Mouse (Mus musculus): Measurements from ENCODE around the gene Tifa. TPM values are rescaled to one million over a fixed set of nuclear protein-coding genes. Genes with fewer than 3 reads are reported as not detected.
"Not testable (repeated sequence)": the region's sequence is repeated elsewhere in the genome, so short reads cannot be mapped to it uniquely, and the experiment has no call there.

Tifa gene
- total and polyA plus RNA-seq, 2 experiments, result 12.5 to 24.8 TPM

DNA sequence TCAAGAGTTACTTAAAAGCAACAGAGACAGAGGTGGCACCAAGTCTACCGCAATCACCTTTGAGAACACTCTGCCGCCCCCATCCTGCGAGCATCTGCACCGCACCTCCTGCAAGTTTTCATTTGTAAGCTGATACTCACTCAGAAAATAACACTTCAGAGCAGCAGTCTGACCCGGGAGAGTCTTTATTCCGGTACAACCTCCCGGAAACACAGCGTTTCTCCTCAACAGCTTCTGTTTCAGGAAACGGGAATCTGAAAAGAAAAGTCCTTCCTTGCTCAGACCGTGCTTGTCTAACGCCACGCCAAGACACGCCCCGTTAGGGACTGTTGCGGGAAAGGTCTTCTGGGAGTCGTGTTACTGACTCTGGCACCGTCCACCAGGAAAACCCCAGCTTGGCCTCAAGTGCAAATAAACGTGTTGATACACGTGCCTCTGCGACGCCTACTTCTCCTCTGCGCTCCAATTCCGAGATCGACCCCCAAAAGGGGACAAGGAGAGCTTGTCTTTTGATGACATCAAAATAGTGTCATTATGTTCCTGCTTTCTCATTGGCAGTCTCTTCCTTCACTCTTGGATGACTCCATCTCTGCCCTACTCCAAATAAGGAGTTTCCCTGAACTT, 9.5 kb upstream of the Tifa start, which contains the start of gene Alpk1:
Alpk1 (minus strand) TSS at position 507 of the 624 bp plus-strand sequence.
- Histone ChIP-seq H3K4me1 (ENCODE audit: control insufficient read depth, insufficient read depth, low read length) (no peaks in the 10 kb centered on the region), H3K4me3 (ENCODE audit: insufficient read depth, low read depth, low read length) (peak within 1 kb of the TSS; percentile 34), H3K9ac (ENCODE audit: low read depth, low read length) (peak within 1 kb of the TSS; percentile 24), H3K27me3 (ENCODE audit: control insufficient read depth, insufficient read depth, low read length) (no peaks in the 10 kb centered on the region), H3K27ac (replicated peaks; ENCODE audit: insufficient read depth, low read depth, low read length) (peak within 1 kb of the TSS; percentile 28), H3K79me2 (ENCODE audit: control insufficient read depth, insufficient read depth, low read length) (no peaks in the 10 kb centered on the region), H3K36me3 (ENCODE audit: control insufficient read depth, insufficient read depth, low read length) (no peaks in the 10 kb centered on the region)
- peak; percentile 77 for DNase-seq (ENCODE audit: extremely low read depth, low read depth, low spot score)
- WGBS, result 1% methylated on average over 24 of the region's 24 CpGs
- no peak for TF ChIP-seq POLR2A (IDR thresholded peaks at IDR 0.05; ENCODE audit: extremely low read depth, insufficient read depth, low read length)
- peak; percentile 71 for TF ChIP-seq CTCF (IDR thresholded peaks at IDR 0.05; ENCODE audit: low read depth, low read length)

- DNase-seq (ENCODE audit: extremely low read depth, low read depth, low spot score), result peak; percentile 79
- H3K4me3 ChIP-seq (ENCODE audit: insufficient read depth, low read depth, low read length), result no peak overlapping the region
- 80% methylated on average over 9 of the region's 9 CpGs for WGBS
- H3K4me1 ChIP-seq (ENCODE audit: control insufficient read depth, insufficient read depth, low read length), result no peaks in the 10 kb centered on the region
- H3K79me2 ChIP-seq (ENCODE audit: control insufficient read depth, insufficient read depth, low read length), result no peaks in the 10 kb centered on the region
- no peaks in the 10 kb centered on the region for H3K27me3 ChIP-seq (ENCODE audit: control insufficient read depth, insufficient read depth, low read length)
- no peak overlapping the region for H3K9ac ChIP-seq (ENCODE audit: low read depth, low read length)
- no peak overlapping the region for H3K27ac ChIP-seq (replicated peaks; ENCODE audit: insufficient read depth, low read depth, low read length)
- H3K36me3 ChIP-seq (ENCODE audit: control insufficient read depth, insufficient read depth, low read length), result no peaks in the 10 kb centered on the region
- TF ChIP-seq POLR2A (IDR thresholded peaks at IDR 0.05; ENCODE audit: extremely low read depth, insufficient read depth, low read length), result no peak
- TF ChIP-seq CTCF (IDR thresholded peaks at IDR 0.05; ENCODE audit: low read depth, low read length), result no peak
Measured at GRCm38 (mm10) chr3:127780921-127781320, 8.7 kb upstream of the Tifa start.

DNA sequence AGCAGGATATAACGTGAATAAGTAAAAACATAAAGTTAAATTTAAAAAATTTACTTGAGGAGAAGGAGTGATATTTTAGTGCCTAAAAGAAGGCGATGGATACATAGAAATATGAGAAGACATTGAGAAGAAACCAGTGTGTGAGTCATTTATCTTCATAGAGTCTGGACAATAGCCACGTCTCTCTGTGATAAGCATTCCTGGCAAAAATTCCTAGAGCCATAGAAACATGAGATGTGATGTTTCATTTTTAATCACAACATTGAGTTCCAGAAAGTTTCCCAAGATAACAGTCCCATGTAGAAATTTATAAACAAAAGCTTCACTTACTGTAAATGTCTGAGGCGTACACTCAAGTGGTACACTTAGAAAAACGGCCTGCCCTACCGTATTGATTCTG, 6.7 kb upstream of the Tifa start:
- Histone ChIP-seq H3K4me3 (ENCODE audit: insufficient read depth, low read depth, low read length) (no peak overlapping the region), H3K4me1 (ENCODE audit: control insufficient read depth, insufficient read depth, low read length) (no peaks in the 10 kb centered on the region), H3K9ac (ENCODE audit: low read depth, low read length) (no peak overlapping the region), H3K27ac (replicated peaks; ENCODE audit: insufficient read depth, low read depth, low read length) (no peak overlapping the region), H3K79me2 (ENCODE audit: control insufficient read depth, insufficient read depth, low read length) (no peaks in the 10 kb centered on the region), H3K36me3 (ENCODE audit: control insufficient read depth, insufficient read depth, low read length) (no peaks in the 10 kb centered on the region), H3K27me3 (ENCODE audit: control insufficient read depth, insufficient read depth, low read length) (no peaks in the 10 kb centered on the region)
- WGBS, result 74% methylated on average over 6 of the region's 6 CpGs
- TF ChIP-seq POLR2A (IDR thresholded peaks at IDR 0.05; ENCODE audit: extremely low read depth, insufficient read depth, low read length), result no peak
- TF ChIP-seq CTCF (IDR thresholded peaks at IDR 0.05; ENCODE audit: low read depth, low read length), result no peak
- DNase-seq (ENCODE audit: extremely low read depth, low read depth, low spot score), result no peak

DNA sequence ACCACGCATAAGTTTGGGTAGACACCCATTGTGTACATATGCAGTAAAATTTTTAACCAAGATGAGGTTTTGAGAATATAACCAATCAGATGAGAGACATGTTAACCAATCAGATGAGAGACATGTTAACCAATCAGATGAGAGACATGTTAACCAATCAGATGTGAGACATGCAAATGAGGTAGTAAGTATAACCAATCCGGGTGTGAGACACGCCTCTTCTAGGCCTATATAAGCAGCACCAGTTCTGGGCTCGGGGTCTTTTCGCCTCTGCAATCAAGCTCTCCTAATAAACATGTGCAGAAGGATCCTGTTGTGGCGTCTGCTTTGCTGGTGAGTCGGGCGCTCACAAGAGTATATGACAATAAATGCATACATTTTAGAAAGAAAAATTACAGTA, 5.9 kb upstream of the Tifa start:
- not testable (repeated sequence) for H3K27ac ChIP-seq (replicated peaks; ENCODE audit: insufficient read depth, low read depth, low read length); H3K4me1 ChIP-seq (ENCODE audit: control insufficient read depth, insufficient read depth, low read length); H3K36me3 ChIP-seq (ENCODE audit: control insufficient read depth, insufficient read depth, low read length); H3K9ac ChIP-seq (ENCODE audit: low read depth, low read length); H3K4me3 ChIP-seq (ENCODE audit: insufficient read depth, low read depth, low read length); H3K79me2 ChIP-seq (ENCODE audit: control insufficient read depth, insufficient read depth, low read length); H3K27me3 ChIP-seq (ENCODE audit: control insufficient read depth, insufficient read depth, low read length); DNase-seq (ENCODE audit: extremely low read depth, low read depth, low spot score)
- 97% methylated on average over 8 of the region's 8 CpGs for WGBS

DNA sequence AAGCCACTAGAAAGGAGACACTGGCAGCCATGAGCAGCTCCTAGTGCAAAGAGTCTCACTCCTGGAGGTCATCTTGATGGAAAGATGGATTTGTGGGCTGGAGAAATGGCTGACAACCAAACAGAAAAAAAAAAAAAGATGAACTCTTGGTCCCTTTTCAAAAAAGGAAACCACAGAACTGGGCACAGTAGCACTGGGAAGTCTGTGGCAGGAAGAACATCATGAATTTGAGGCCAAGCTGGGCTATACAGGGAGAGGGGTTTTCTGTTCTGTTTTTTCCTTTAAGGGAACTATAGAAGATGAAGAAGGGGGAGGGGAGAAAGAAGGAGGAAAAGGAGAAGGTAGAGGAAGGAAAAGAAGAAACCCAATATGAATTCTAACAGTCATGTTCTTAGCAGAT, 2.6 kb upstream of the Tifa start:
- TF ChIP-seq CTCF (IDR thresholded peaks at IDR 0.05; ENCODE audit: low read depth, low read length) (no peak), POLR2A (IDR thresholded peaks at IDR 0.05; ENCODE audit: extremely low read depth, insufficient read depth, low read length) (no peak)
- Histone ChIP-seq H3K9ac (ENCODE audit: low read depth, low read length) (no peak overlapping the region), H3K4me1 (ENCODE audit: control insufficient read depth, insufficient read depth, low read length) (peaks cover 5% of the 10 kb centered on the region), H3K27ac (replicated peaks; ENCODE audit: insufficient read depth, low read depth, low read length) (no peak overlapping the region), H3K27me3 (ENCODE audit: control insufficient read depth, insufficient read depth, low read length) (no peaks in the 10 kb centered on the region), H3K36me3 (ENCODE audit: control insufficient read depth, insufficient read depth, low read length) (no peaks in the 10 kb centered on the region), H3K4me3 (ENCODE audit: insufficient read depth, low read depth, low read length) (no peak overlapping the region), H3K79me2 (ENCODE audit: control insufficient read depth, insufficient read depth, low read length) (peaks cover 3% of the 10 kb centered on the region; the same call in 1 of the 2 replicates)
- no peak for DNase-seq (ENCODE audit: extremely low read depth, low read depth, low spot score)

GRCm38 (mm10) chr3:127788038-127788437, 1.6 kb upstream of the Tifa start:
- H3K4me3 ChIP-seq (ENCODE audit: insufficient read depth, low read depth, low read length), result no peak overlapping the region
- H3K79me2 ChIP-seq (ENCODE audit: control insufficient read depth, insufficient read depth, low read length), result peaks cover 3% of the 10 kb centered on the region; the same call in 1 of the 2 replicates
- WGBS, result 43% methylated on average over 7 of the region's 7 CpGs
- peaks cover 7% of the 10 kb centered on the region for H3K4me1 ChIP-seq (ENCODE audit: control insufficient read depth, insufficient read depth, low read length)
- no peak overlapping the region for H3K27ac ChIP-seq (replicated peaks; ENCODE audit: insufficient read depth, low read depth, low read length)
- H3K9ac ChIP-seq (ENCODE audit: low read depth, low read length), result no peak overlapping the region
- no peaks in the 10 kb centered on the region for H3K36me3 ChIP-seq (ENCODE audit: control insufficient read depth, insufficient read depth, low read length)
- no peaks in the 10 kb centered on the region for H3K27me3 ChIP-seq (ENCODE audit: control insufficient read depth, insufficient read depth, low read length)
- no peak for TF ChIP-seq CTCF (IDR thresholded peaks at IDR 0.05; ENCODE audit: low read depth, low read length)
- TF ChIP-seq POLR2A (IDR thresholded peaks at IDR 0.05; ENCODE audit: extremely low read depth, insufficient read depth, low read length), result no peak
- peak; percentile 57 for DNase-seq (ENCODE audit: extremely low read depth, low read depth, low spot score)

Data from liver, adult 2 months (tissue).